Mouse (Mus musculus): ENCODE measurements at regions not wholly inside any gene's neighbourhood (a gene's known extent, or its start where the extent isn't known, plus 50 kb on each side); places are given as distances from the start of the nearest gene placed in this dataset.
"Not testable (repeated sequence)": the region's sequence is repeated elsewhere in the genome, so short reads cannot be mapped to it uniquely, and the experiment has no call there.

- no peak for DNase-seq (ENCODE audit: low read depth, low spot score)
Observed at GRCm38 (mm10) chr11:28075560-28075959, 264.1 kb downstream of the Gm6685 start.

- not testable (repeated sequence) for DNase-seq (ENCODE audit: low read depth, low spot score)
Observed at GRCm38 (mm10) chr11:28036236-28036635, 303.4 kb downstream of the Gm6685 start.

- DNase-seq (ENCODE audit: low read depth, low spot score): not testable (repeated sequence)
Observed at GRCm38 (mm10) chr11:28035538-28035937, 304.1 kb downstream of the Gm6685 start.

GRCm38 (mm10) chr11:28022876-28023275, 316.8 kb downstream of the Gm6685 start:
- no peak for DNase-seq (ENCODE audit: low read depth, low spot score)

GRCm38 (mm10) chr11:28020762-28021161, 318.9 kb downstream of the Gm6685 start:
- peak; percentile 27 for DNase-seq (ENCODE audit: low read depth, low spot score)
